Mouse (Mus musculus) MEL (cell line): ENCODE data around the gene Gmds.

Experiments
- CHD1 ChIP-seq: IDR thresholded peaks from 2 replicates; pipeline ENCODE4 v1.6.1; 2012; ENCODE audit warnings: low read depth, mild to moderate bottlenecking, inconsistent platforms, low read length, improper control_type of control experiment
- CTCF ChIP-seq, 3 experiments: IDR thresholded peaks in 2 of 3; conservative IDR thresholded peaks in 1 of 3; 2 replicates each; pipeline ENCODE4 v1.5.1; 2011 to 2012; ENCODE audit warnings: low read length in 3 of 3, low read depth in 2 of 3, mild to moderate bottlenecking in 2 of 3, improper control_type of control experiment in 1 of 3, inconsistent platforms in 1 of 3, mixed read lengths in 1 of 3, moderate library complexity in 1 of 3; ENCODE audit not compliant: control insufficient read depth in 1 of 3, insufficient read depth in 1 of 3, poor library complexity in 1 of 3, severe bottlenecking in 1 of 3
- E2F4 ChIP-seq: IDR thresholded peaks from 2 replicates; pipeline ENCODE4 v1.6.1; 2011; ENCODE audit warnings: low read depth, low read length, improper control_type of control experiment, borderline replicate concordance
- ELF1 ChIP-seq: IDR thresholded peaks from 2 replicates; pipeline ENCODE4 v1.6.1; 2014; ENCODE audit warnings: low read depth, mild to moderate bottlenecking, inconsistent platforms, low read length, improper control_type of control experiment, moderate library complexity
- GABPA ChIP-seq: IDR thresholded peaks from 2 replicates; pipeline ENCODE4 v1.6.1; 2012; ENCODE audit warnings: low read depth, mild to moderate bottlenecking, inconsistent platforms, low read length, improper control_type of control experiment, moderate library complexity
- MYC ChIP-seq: IDR thresholded peaks from 2 replicates; pipeline ENCODE4 v1.6.1; 2011; ENCODE audit warnings: low read depth, mild to moderate bottlenecking, low read length, improper control_type of control experiment, moderate library complexity
- POLR2A ChIP-seq, 2 experiments: IDR thresholded peaks; 2 replicates each; pipeline ENCODE4 v1.6.1; 2011 to 2012; ENCODE audit warnings: low read length in 2 of 2, mild to moderate bottlenecking in 2 of 2, control low read depth in 1 of 2, improper control_type of control experiment in 1 of 2, low read depth in 1 of 2, moderate library complexity in 1 of 2; ENCODE audit not compliant: control insufficient read depth in 1 of 2, insufficient read depth in 1 of 2, poor library complexity in 1 of 2
- POLR2AphosphoS2 ChIP-seq: IDR thresholded peaks from 2 replicates; pipeline ENCODE4 v1.6.1; 2011; ENCODE audit warnings: low read length, improper control_type of control experiment

DNA sequence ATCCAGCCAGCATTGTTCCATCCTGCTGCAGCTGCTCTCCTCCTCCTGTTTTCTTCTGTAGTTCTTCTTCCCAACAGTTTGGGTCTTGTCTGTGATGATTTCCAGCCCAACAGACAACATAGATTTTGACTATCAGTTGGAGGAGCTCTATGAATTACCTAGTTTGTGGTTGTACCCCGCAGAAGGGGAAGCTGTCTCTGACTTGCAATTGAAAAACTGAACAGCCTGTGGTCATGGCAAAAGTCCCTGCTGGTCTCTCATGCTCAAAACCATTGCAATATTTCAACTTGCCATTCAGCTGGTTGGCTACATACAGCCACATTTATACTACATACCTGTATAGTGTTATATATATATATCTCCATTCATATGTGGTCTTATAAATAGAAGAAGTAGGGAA lies 40.1 kb upstream of the Gmds start:
- TF ChIP-seq CTCF (IDR thresholded peaks at IDR 0.05 in 2 of 3, conservative IDR thresholded peaks at IDR 0.05 in 1 of 3; ENCODE audit: control insufficient read depth in 1 of 3, insufficient read depth in 1 of 3, low read depth in 2 of 3, low read length in 3 of 3, poor library complexity in 1 of 3, severe bottlenecking in 1 of 3): no peak
- TF ChIP-seq CHD1: no peak
- no peak for TF ChIP-seq ELF1
- no peak for TF ChIP-seq POLR2AphosphoS2
- no peak for TF ChIP-seq POLR2A (IDR thresholded peaks at IDR 0.05; ENCODE audit: control insufficient read depth in 1 of 2, insufficient read depth in 1 of 2, low read depth in 1 of 2, low read length in 2 of 2, poor library complexity in 1 of 2)
- TF ChIP-seq E2F4: no peak
- TF ChIP-seq MYC: no peak
- TF ChIP-seq GABPA: no peak
